8 mouse cellular contexts compared by ENCODE assay signal in genomic region chr7:90456845-90457468, GRCm38 (mm10). TPM values are rescaled to one million over a fixed set of nuclear protein-coding genes. Genes with fewer than 3 reads are reported as not detected.
DNase-seq lines count a peak whose midpoint lies in the region; ATAC-seq and TF ChIP-seq lines count a peak whose summit lies in the region.

Gene Tmem126a (minus strand): TSS chr7:90457229.

- DNase-seq in MEL-GATA-1-ER (ENCODE audit: extremely low read depth, low read depth) = peak; percentile 73
- peak; percentile 88 to 89 for DNase-seq in cerebellum, adult 2 months
- DNase-seq in forebrain, postnatal 0 days = peak; percentile 90
- peak; percentile 84 to 87 for DNase-seq in heart, postnatal 36 days
- DNase-seq in layer of hippocampus, adult 18-20 months (ENCODE audit: low spot score in 2 of 2) = peak; percentile 76 to 85
- DNase-seq in lung, adult 18-20 months = peak; percentile 88 to 90
- peak; percentile 86 for DNase-seq in testis, postnatal 14 days (ENCODE audit: low spot score)

- TF ChIP-seq CTCF in cerebellum, adult 2 months (IDR thresholded peaks at IDR 0.05; ENCODE audit: borderline replicate concordance, insufficient read depth, low read depth, low read length) = 0 out of 2 replicates have a peak, but pooled peaks have one; percentile 12
- TF ChIP-seq CTCF in forebrain, postnatal 0 days (IDR thresholded peaks at IDR 0.05; ENCODE audit: low read depth) = peak; percentile 68

- peak within 1 kb of the TSS; percentile 80 for H3K27ac ChIP-seq in cerebellum, adult 2 months (ENCODE audit: insufficient read depth, low read length)
- H3K27ac ChIP-seq in forebrain, postnatal 0 days (ENCODE audit: low read depth, low read length) = peak within 1 kb of the TSS; percentile 92
- peak within 1 kb of the TSS; percentile 94 for H3K27ac ChIP-seq in neural tube, embryonic 15.5 days (replicated peaks)

- H3K27me3 ChIP-seq in cerebellum, adult 2 months (ENCODE audit: control insufficient read depth, insufficient read depth, low read length) = no peaks in the 10 kb centered on the region
- no peaks in the 10 kb centered on the region for H3K27me3 ChIP-seq in forebrain, postnatal 0 days (ENCODE audit: insufficient read depth, low read length)
- H3K27me3 ChIP-seq in neural tube, embryonic 15.5 days (replicated peaks) = no peaks in the 10 kb centered on the region

- H3K9me3 ChIP-seq in forebrain, postnatal 0 days (ENCODE audit: low read length) = no peaks in the 10 kb centered on the region
- no peaks in the 10 kb centered on the region for H3K9me3 ChIP-seq in neural tube, embryonic 15.5 days (replicated peaks)

- intact Hi-C loops in heart, postnatal 36 days (cut with DNase I) = loop anchor here (1.0 kb wide), 2 partner anchors 13 to 18 kb away; no protein-coding TSS in a partner anchor

- no peaks in the 10 kb centered on the region for H3K4me1 ChIP-seq in cerebellum, adult 2 months (ENCODE audit: control insufficient read depth, insufficient read depth, low read length)
- no peaks in the 10 kb centered on the region for H3K4me1 ChIP-seq in forebrain, postnatal 0 days (ENCODE audit: insufficient read depth)
- peaks cover 18% of the 10 kb centered on the region for H3K4me1 ChIP-seq in neural tube, embryonic 15.5 days

- TF ChIP-seq POLR2A in cerebellum, adult 2 months (IDR thresholded peaks at IDR 0.05; ENCODE audit: borderline replicate concordance, insufficient read depth, low read length) = peak; percentile 92

- H3K9ac ChIP-seq in forebrain, postnatal 0 days = peak within 1 kb of the TSS; percentile 83
- peak within 1 kb of the TSS; percentile 75 for H3K9ac ChIP-seq in neural tube, embryonic 15.5 days (replicated peaks)

- peak within 1 kb of the TSS; percentile 75 for H3K4me3 ChIP-seq in cerebellum, adult 2 months (replicated peaks; ENCODE audit: insufficient read depth, low read depth, low read length)
- H3K4me3 ChIP-seq in forebrain, postnatal 0 days (ENCODE audit: low read depth, low read length) = peak within 1 kb of the TSS; percentile 83
- H3K4me3 ChIP-seq in neural tube, embryonic 15.5 days (replicated peaks) = peak within 1 kb of the TSS; percentile 73

- ATAC-seq in forebrain, postnatal 0 days = peak; percentile 98
- peak; percentile 98 for ATAC-seq in neural tube, embryonic 15.5 days (ENCODE audit: low FRiP score)

- H3K36me3 ChIP-seq in forebrain, postnatal 0 days (ENCODE audit: insufficient read depth) = peaks cover 16% of the 10 kb centered on the region
- peaks cover 12% of the 10 kb centered on the region for H3K36me3 ChIP-seq in neural tube, embryonic 15.5 days

- H3K4me2 ChIP-seq in forebrain, postnatal 0 days (ENCODE audit: low read depth) = peak within 1 kb of the TSS; percentile 54
- H3K4me2 ChIP-seq in neural tube, embryonic 15.5 days = peak within 1 kb of the TSS; percentile 65

- under 1% methylated on average over 41 of the region's 41 CpGs for WGBS in cerebellum, adult 2 months
- under 1% methylated on average over 41 of the region's 41 CpGs for WGBS in forebrain, postnatal 0 days
- WGBS in neural tube, embryonic 15.5 days = under 1% methylated on average over 41 of the region's 41 CpGs

RNA-seq across cellular contexts. Expression of gene Tmem126a, which starts in this region (rescaled TPM):
- 43.6 and 43.8 TPM in 2 replicates for polyA plus RNA-seq in cerebellum, adult 2 months (2012; rRNA removed)
- 67.5 and 75.2 TPM in 2 replicates for total RNA-seq in forebrain, postnatal 0 days (2014; rRNA removed)
- polyA plus RNA-seq in forebrain, postnatal 0 days (2015; fragmentation: Nextera tagmentation; extraction: Ambion mirVana) = 125 and 144 TPM in 2 replicates
- total RNA-seq in heart, postnatal 36 days (2021) = 100 to 1,000 TPM; 120 to 136 TPM
- 10 to 100 TPM; 39.6 to 41.0 TPM for total RNA-seq in layer of hippocampus, adult 18-20 months (2021)
- polyA plus RNA-seq in neural tube, embryonic 15.5 days (2015; fragmentation: Nextera tagmentation; extraction: Ambion mirVana) = 139 and 163 TPM in 2 replicates

Comparison
In these comparisons a context has a peak if more than half of its experiments do, and no peak if none do; other contexts are left out.
1. Peak in every context shown above with its lines: DNase-seq, ATAC-seq, H3K4me3 ChIP-seq and H3K27ac ChIP-seq.